Mouse (Mus musculus) cerebellum, adult 8-10 months (tissue): Measurements from ENCODE around the gene Susd4.

Experiments used
- DNase-seq: peaks from one replicate; pipeline ENCODE4 v3.0.0; 2022

Gene Susd4

DNA sequence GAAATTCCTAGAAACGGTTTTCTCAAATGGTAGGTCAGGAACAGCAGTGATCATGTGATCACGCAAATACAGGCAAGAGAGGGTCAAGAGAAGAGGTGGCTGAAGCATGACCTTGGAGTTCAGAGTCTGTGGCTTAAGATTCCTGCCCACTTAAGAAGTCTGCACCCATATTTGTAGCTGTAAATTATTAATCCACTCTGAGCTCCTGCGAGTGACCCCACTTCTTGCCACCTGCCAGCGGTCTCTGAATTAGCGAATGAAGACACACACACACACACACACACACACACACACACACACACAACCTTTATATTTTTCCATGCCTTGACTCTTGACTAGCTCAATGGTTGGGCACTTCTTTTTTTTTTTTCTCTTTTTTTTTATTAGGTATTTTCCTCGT is 99.7 kb downstream of the Susd4 start:
- no peak for DNase-seq

DNA sequence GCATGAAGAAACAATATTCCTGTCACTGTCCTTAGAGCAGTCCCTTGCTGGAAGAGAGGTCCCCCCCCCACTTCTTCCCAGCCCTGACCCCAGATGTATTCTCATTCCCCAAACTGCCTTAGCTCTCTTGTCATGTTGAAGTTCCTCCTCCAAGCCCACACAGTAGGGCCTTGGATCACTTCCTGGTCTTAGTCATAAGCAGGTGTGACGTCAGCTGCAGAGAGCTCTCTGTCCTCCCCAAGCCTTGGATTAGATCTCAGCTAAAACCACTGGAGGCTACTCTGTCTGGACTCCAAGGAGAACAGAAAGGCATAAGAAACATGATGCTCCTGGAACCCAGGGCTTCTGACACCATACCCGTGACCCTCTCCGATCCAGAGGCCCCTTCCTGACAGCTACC is 104.2 kb downstream of the Susd4 start:
- no peak for DNase-seq

DNA sequence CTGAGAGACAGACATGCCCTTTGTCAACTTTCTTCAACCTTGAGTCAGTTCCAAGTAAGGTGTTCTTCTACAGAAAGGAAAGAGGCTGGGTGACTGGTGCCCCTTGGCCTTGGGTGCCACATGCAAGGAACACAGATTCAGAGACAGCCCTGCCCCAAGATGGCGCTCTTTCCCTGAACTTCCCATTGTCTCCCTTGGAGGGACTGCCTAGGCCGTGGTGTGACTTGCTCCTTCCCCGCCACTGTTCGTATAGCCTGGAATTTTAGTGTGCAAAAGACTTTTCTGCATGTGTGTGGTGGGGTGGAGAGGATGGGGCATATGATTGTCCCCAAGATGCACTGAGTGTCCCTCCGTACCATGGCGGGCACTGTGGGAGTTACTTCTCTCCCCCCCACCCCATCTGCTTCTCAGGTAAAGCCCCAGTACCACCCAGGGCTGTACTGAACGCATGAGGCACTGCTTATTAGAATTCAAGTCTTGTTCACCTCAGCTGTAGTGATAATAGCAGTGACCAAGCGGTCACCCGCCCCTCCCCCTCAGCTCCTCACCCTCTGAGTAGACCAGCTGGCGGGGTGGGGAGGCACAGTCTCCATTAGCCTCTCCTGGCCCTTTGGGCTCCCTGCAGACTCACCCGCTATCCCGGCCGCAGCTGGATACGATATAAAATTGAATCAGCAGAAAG is 104.9 kb downstream of the Susd4 start:
- no peak for DNase-seq

- no peak for DNase-seq
Measured at GRCm38 (mm10) chr1:182869114-182869456, 105.4 kb downstream of the Susd4 start.

GRCm38 (mm10) chr1:182878156-182878555 is 114.5 kb downstream of the Susd4 start:
- no peak for DNase-seq

DNA sequence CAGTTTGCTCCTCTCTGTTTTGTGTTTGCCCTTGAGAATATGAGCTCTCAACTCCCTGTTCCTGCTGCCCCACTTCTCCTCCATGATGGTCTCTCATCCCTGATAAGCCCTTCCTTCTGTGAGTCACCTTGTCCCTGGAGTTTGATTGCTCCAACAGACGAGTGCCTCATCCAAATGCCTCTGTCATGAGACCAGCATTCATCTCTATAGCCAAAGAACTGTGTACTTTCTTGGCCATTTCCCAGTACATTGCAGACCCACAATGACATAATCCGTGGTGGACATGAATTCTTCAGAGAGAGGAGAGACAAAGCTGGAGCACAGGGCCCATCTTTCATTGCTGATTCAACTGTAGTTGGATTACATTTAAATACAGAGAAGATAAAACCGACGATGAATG is 115.1 kb downstream of the Susd4 start:
- no peak for DNase-seq

DNA sequence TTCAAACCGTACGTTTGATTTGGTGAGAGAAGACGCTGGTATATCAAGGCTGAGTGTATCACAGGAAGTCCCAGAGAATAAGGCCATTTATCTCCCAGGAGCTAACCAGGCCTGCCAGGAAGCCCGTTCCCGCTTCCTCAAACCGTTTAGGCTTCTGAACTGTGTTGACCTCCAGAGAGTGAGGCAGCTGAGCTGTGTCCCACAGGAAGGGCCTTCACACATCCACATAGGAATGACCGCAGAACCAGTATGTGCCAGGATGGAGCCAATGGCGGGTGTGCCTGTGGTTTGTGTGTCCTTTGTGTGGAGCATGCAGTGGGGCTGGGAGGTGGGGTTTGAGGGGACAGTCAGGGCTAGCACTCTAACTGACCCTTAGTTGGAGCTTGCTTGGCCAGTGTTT is 117.6 kb downstream of the Susd4 start:
- no peak for DNase-seq

GRCm38 (mm10) chr1:182882611-182883010 is 119.0 kb downstream of the Susd4 start:
- no peak for DNase-seq

DNA sequence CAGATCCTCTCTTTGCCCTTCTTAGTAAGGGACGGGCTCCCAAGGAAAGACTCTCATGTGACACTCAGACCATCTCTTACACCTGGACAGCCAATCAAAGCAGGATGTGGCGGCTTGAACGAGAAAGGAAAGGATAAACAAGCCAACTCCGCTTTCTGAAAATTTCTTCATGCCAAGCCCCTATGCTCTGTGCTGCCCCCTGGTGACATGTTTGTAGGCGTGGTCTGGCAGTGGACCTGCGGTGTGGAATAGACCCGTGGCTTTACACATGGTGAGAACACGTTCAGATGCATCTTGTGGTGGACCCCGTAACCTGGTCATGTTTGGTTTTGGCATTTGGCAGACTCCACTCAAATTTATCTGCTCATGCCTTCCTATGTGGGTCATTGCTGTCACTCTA is 132.0 kb downstream of the Susd4 start:
- DNase-seq = peak; percentile 30

GRCm38 (mm10) chr1:182897071-182897470 is 133.4 kb downstream of the Susd4 start:
- DNase-seq = peak; percentile 5

- DNase-seq = peak; percentile 32
Measured at GRCm38 (mm10) chr1:182897506-182898138, 134.0 kb downstream of the Susd4 start.

- DNase-seq = no peak
Measured at GRCm38 (mm10) chr1:182902095-182902494, 138.4 kb downstream of the Susd4 start.

DNA sequence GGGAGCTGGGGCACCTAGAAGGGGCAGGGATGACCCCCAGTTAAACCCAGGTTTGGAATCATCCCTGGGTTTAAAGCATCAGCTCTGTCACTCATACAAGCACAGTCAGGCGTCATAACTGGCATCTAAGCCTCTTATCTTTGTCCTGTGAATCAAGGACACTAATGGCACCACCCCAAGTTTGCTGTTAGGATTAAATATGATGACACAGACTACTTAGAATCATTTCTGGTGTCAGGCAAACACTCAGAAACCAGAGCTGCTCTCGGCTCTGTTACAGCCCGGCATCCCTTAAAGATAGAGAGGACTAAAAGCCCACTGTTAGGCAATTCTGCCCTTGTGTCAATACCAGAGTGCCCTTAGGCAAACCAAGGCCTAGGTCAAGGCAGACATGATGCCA is 139.2 kb downstream of the Susd4 start:
- no peak for DNase-seq

DNA sequence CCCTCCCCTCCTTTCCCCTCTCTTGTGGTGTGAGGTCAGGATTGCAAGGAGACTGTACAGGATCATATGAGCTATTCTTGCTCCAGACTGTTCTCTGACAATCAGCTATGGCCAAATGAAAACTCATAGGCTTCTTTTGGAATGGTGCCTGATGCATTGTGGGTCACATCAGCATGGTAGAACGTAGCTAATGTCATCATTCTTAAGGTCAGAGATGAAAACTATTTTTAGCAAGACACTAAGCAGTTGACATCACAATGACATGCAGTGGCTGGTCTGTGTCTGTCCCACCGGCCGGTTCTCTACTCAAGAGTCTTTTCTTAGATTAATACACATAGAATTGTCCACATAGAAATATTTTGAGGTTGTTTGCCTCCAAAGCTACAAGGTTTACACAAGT is 142.0 kb downstream of the Susd4 start:
- DNase-seq = no peak

- peak; percentile 33 for DNase-seq
Measured at GRCm38 (mm10) chr1:182908050-182909036, 144.7 kb downstream of the Susd4 start.

DNA sequence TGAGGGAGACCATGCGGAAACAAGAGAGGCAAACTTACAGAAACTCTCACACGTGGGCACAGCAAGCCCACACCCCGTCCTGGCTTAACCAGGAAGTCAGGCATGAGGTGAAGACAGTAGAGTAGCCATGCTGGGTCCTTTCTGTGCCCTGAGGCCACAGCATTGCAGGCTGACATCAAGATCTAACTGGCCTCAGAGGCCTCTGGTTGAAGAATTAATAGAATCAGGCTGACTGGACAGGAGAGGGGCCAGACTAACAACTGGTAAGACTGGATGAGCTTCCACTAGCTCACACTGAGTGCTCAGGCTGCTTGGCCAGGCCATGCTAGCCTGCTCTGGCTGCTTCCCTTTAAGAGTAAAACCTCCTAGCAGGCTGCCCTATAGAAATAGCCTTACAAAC is 145.4 kb downstream of the Susd4 start:
- no peak for DNase-seq

GRCm38 (mm10) chr1:182909596-182909995 is 145.9 kb downstream of the Susd4 start:
- no peak for DNase-seq

DNA sequence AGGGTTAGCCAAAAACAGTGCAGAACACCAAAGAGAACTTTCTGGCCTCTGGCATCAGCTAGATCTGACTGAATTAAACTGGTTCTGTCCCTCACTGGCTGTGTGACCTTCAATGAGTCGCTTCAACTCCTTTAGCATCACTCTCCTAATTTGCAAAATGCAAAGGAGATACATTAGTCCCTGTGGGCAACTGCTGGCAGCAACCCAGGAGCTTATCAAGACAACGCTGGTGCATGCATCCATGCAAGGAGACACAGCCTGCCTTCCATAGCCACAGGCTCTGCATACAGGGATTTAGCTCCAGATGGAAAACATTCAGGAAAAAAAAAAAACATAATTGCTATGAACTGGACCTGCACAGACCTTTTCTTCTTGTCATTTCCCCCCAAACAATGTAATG is 148.9 kb downstream of the Susd4 start:
- no peak for DNase-seq

DNA sequence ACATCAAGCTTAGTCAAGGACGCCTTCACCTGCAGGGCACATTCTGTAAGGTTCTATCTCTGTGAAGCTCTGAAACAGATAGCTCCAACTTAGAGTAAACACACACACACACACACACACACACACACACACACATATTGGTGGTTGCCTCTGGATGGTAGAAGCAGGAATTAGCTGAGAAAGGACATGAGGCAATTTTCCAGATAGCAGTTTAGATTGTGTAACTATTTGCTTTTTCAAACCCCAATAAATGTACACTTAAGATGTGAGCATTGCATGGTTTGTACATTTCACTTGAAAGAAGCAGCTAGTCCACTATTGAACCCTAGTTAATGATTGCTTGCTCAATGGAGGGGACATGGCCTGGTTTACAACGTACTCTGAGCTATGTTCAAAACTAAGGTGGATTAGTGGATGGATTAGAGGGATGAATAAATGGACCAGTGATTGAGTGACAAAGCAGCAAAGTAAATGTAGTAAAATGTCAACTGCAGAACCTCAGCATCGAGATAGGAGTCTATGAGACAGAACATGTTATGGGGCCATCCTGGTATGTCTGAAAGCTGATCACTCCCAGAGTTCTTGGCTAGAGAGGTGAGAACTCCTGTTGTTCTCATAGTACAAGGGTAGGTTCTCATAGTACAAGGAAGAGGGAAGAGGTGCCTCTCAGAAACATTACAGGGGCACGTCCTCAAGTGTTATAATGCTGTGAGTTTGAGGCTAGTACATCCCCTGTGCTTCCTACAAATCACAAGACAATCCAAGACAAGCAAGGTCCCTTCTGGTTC is 150.7 kb downstream of the Susd4 start:
- DNase-seq = no peak

- no peak for DNase-seq
Measured at GRCm38 (mm10) chr1:182916166-182916565, 152.5 kb downstream of the Susd4 start.

DNA sequence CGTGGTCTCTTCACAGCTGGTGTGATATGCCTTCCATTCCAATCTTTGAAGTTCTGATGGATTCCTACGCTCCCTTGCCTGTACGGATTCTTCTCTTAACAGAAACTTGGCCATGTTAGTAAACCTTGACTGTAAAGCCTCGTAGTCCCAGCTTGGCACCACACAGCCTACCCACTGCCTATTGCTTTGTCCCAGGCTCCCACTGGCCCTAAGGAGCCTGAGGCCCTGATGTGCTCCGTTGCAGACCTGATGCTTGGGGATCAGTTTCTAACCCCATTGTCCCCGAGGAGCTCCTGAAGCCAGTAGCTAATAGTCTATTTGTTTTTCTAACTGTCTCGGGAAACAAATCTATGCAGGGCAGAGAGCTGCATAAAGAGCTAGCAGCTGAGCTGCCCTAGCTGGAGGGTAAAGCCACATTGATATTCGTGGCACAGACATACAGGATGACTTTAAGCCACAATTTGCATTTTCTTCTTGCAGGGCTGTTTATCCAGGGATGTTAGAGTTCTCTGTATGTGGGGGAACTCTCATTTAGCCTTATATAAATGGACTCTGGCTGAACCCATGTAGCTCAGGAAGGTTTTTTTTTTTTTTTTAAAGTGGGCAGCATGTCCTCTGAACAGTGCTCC is 155.2 kb downstream of the Susd4 start:
- DNase-seq = no peak

GRCm38 (mm10) chr1:182922824-182923223 is 159.2 kb downstream of the Susd4 start:
- DNase-seq = no peak
